Mouse (Mus musculus): ENCODE data around the gene Tgfbr2.

- TF ChIP-seq CTCF (IDR thresholded peaks at IDR 0.05; ENCODE audit: extremely low read depth, insufficient read depth, low read length) (no peak), POLR2A (IDR thresholded peaks at IDR 0.05; ENCODE audit: extremely low read depth, insufficient read depth, low read length) (no peak)
These were observed 17.8 kb upstream of the Tgfbr2 start for GRCm38 (mm10) chr9:116192826-116193534.

All from cortical plate, adult 2 months (tissue).